ENCODE assay signal across 8 mouse cellular contexts in genomic region chr12:31444131-31444546, GRCm38 (mm10). TPM values are rescaled to one million over a fixed set of nuclear protein-coding genes. Genes with fewer than 3 reads are reported as not detected.
DNase-seq lines count a peak whose midpoint lies in the region; ATAC-seq lines count a peak whose summit lies in the region.

No protein-coding gene starts in this region.

- WGBS in forebrain, embryonic 14.5 days, result 3% methylated on average over 11 of the region's 11 CpGs
- WGBS in limb, embryonic 10.5 days, result under 1% methylated on average over 11 of the region's 11 CpGs
- WGBS in midbrain, embryonic 14.5 days, result 2% methylated on average over 11 of the region's 11 CpGs

- no peak overlapping the region for H3K27ac ChIP-seq in forebrain, embryonic 14.5 days (ENCODE audit: low read depth, low read length)
- peak overlapping the region; percentile 50; the same call in 1 of the 2 replicates for H3K27ac ChIP-seq in limb, embryonic 10.5 days
- no peak overlapping the region for H3K27ac ChIP-seq in midbrain, embryonic 14.5 days (replicated peaks; ENCODE audit: low read depth, low read length)

- DNase-seq in 3T3-L1 (ENCODE audit: low read depth, low spot score), result peak; percentile 37
- peak; percentile 35 for DNase-seq in Muller cell, postnatal 12 days (ENCODE audit: inconsistent ontology term)
- peak; percentile 42 for DNase-seq in forebrain, embryonic 14.5 days (ENCODE audit: low spot score)
- peak; percentile 82 for DNase-seq in limb, embryonic 10.5 days (ENCODE audit: low spot score)
- DNase-seq in midbrain, embryonic 14.5 days, result peak; percentile 61
- no peak for DNase-seq in c-Kit-positive CD71-positive TER-119-positive erythroid progenitor cells, embryonic 14.5 days (ENCODE audit: low spot score)

- no peaks in the 10 kb centered on the region for H3K9me3 ChIP-seq in forebrain, embryonic 14.5 days (replicated peaks; ENCODE audit: control insufficient read depth, low read length)
- no peaks in the 10 kb centered on the region for H3K9me3 ChIP-seq in limb, embryonic 10.5 days (replicated peaks)
- no peaks in the 10 kb centered on the region for H3K9me3 ChIP-seq in midbrain, embryonic 14.5 days (ENCODE audit: control insufficient read depth, low read length)

- H3K4me3 ChIP-seq in forebrain, embryonic 14.5 days (ENCODE audit: low read depth, low read length), result peak overlapping the region; percentile 3; the same call in 1 of the 2 replicates
- H3K4me3 ChIP-seq in limb, embryonic 10.5 days, result peak overlapping the region; percentile 35
- peak overlapping the region; percentile 25 for H3K4me3 ChIP-seq in midbrain, embryonic 14.5 days (replicated peaks; ENCODE audit: low read depth, low read length)

- H3K4me1 ChIP-seq in forebrain, embryonic 14.5 days (ENCODE audit: control insufficient read depth, insufficient read depth, low read length), result 0 out of 2 replicates have a peak, but pooled peaks cover 3% of the 10 kb centered on the region
- H3K4me1 ChIP-seq in limb, embryonic 10.5 days, result peaks cover 27% of the 10 kb centered on the region
- H3K4me1 ChIP-seq in midbrain, embryonic 14.5 days (ENCODE audit: control insufficient read depth, insufficient read depth, low read length), result no peaks in the 10 kb centered on the region

- H3K4me2 ChIP-seq in forebrain, embryonic 14.5 days (ENCODE audit: low read length), result peak overlapping the region; percentile 41
- peak overlapping the region; percentile 57 for H3K4me2 ChIP-seq in midbrain, embryonic 14.5 days (ENCODE audit: low read length)

- no peaks in the 10 kb centered on the region for H3K36me3 ChIP-seq in forebrain, embryonic 14.5 days (ENCODE audit: control insufficient read depth, insufficient read depth, low read length)
- no peaks in the 10 kb centered on the region for H3K36me3 ChIP-seq in limb, embryonic 10.5 days
- H3K36me3 ChIP-seq in midbrain, embryonic 14.5 days (ENCODE audit: control insufficient read depth, insufficient read depth, low read length), result no peaks in the 10 kb centered on the region

- H3K9ac ChIP-seq in forebrain, embryonic 14.5 days (ENCODE audit: low read length), result no peak overlapping the region; the same call in 1 of the 2 replicates
- H3K9ac ChIP-seq in midbrain, embryonic 14.5 days (replicated peaks; ENCODE audit: low read length), result no peak overlapping the region

- H3K27me3 ChIP-seq in forebrain, embryonic 14.5 days (replicated peaks; ENCODE audit: control insufficient read depth, insufficient read depth, low read length), result no peaks in the 10 kb centered on the region
- H3K27me3 ChIP-seq in limb, embryonic 10.5 days (ENCODE audit: low read depth, poor library complexity, severe bottlenecking), result peaks cover 4% of the 10 kb centered on the region; the same call in 1 of the 2 replicates
- H3K27me3 ChIP-seq in midbrain, embryonic 14.5 days (ENCODE audit: control insufficient read depth, insufficient read depth, low read length), result no peaks in the 10 kb centered on the region

- ATAC-seq in forebrain, embryonic 14.5 days, result peak; percentile 78
- peak; percentile 57; the same call in 1 of the 2 replicates for ATAC-seq in midbrain, embryonic 14.5 days (ENCODE audit: low FRiP score, low TSS enrichment)
- no peak for ATAC-seq in frontal cortex, adult (ENCODE audit: low TSS enrichment)
- no peak for ATAC-seq in monocyte, adult 5-6 weeks (replicated peaks; ENCODE audit: insufficient number of reproducible peaks, low FRiP score, low TSS enrichment, poor library complexity, severe bottlenecking)

RNA-seq across cellular contexts. Expression of gene Slc26a3, which starts 53.5 kb away (rescaled TPM):
- 0.07 and 0.17 TPM in 2 replicates for polyA plus RNA-seq in forebrain, embryonic 14.5 days (2014; fragmentation: Nextera tagmentation; extraction: Ambion mirVana)
- not detected in 2 replicates for polyA plus RNA-seq in limb, embryonic 10.5 days (2016; fragmentation: Nextera tagmentation; extraction: Ambion mirVana)
- polyA plus RNA-seq in midbrain, embryonic 14.5 days (2014; fragmentation: Nextera tagmentation; extraction: Ambion mirVana), result not detected in 2 replicates
- 3.9 TPM in 1 of 3 replicates, not detected in the others for total RNA-seq in monocyte, adult 5-6 weeks (2017)

RNA-seq across cellular contexts. Expression of gene Cbll1, which starts 55.3 kb away (rescaled TPM):
- 20.3 and 21.3 TPM in 2 replicates for polyA plus RNA-seq in forebrain, embryonic 14.5 days (2014; fragmentation: Nextera tagmentation; extraction: Ambion mirVana)
- polyA plus RNA-seq in limb, embryonic 10.5 days (2016; fragmentation: Nextera tagmentation; extraction: Ambion mirVana), result 17.1 and 18.7 TPM in 2 replicates
- polyA plus RNA-seq in midbrain, embryonic 14.5 days (2014; fragmentation: Nextera tagmentation; extraction: Ambion mirVana), result 22.0 and 22.9 TPM in 2 replicates
- 7.9 to 10.1 TPM (median 8.9 TPM) in 3 replicates for total RNA-seq in monocyte, adult 5-6 weeks (2017)

Comparison
In these comparisons a context has a peak if more than half of its experiments do, and no peak if none do; other contexts are left out.
1. ATAC-seq: peak in forebrain, embryonic 14.5 days (single experiment) and midbrain, embryonic 14.5 days (single experiment); none in frontal cortex, adult (single experiment) and monocyte, adult 5-6 weeks (single experiment).
2. Peak in every context shown above with its lines, with median percentiles within 50 percentile points of each other: H3K4me3 ChIP-seq.